Mouse (Mus musculus): ENCODE results near the gene Zfp93. TPM values are rescaled to one million over a fixed set of nuclear protein-coding genes. Genes with fewer than 3 reads are reported as not detected.

Gene Zfp93
- polyA plus RNA-seq, 1 experiment from 2014 or later = 9.1 TPM

- Histone ChIP-seq H3K27ac (no peak overlapping the region), H3K4me3 (no peak overlapping the region), H3K9me3 (0 out of 2 replicates have a peak, but pooled peaks cover 4% of the 10 kb centered on the region), H3K36me3 (peaks cover 77% of the 10 kb centered on the region), H3K27me3 (no peaks in the 10 kb centered on the region), H3K9ac (no peak overlapping the region), H3K4me1 (peaks cover 14% of the 10 kb centered on the region), H3K4me2 (no peak overlapping the region)
- no peak for ATAC-seq (ENCODE audit: insufficient number of reproducible peaks, low FRiP score, low TSS enrichment, low read depth)
- 94% methylated on average over 4 of the region's 4 CpGs for WGBS
Observed at GRCm38 (mm10) chr7:24294763-24295162, 24.5 kb downstream of the Zfp93 start.

GRCm38 (mm10) chr7:24295376-24295775, 25.2 kb downstream of the Zfp93 start:
- Histone ChIP-seq H3K4me1 (peaks cover 19% of the 10 kb centered on the region), H3K27me3 (no peaks in the 10 kb centered on the region), H3K36me3 (peaks cover 71% of the 10 kb centered on the region), H3K4me3 (no peak overlapping the region), H3K9ac (no peak overlapping the region), H3K9me3 (0 out of 2 replicates have a peak, but pooled peaks cover 4% of the 10 kb centered on the region), H3K4me2 (no peak overlapping the region), H3K27ac (no peak overlapping the region)
- ATAC-seq (ENCODE audit: insufficient number of reproducible peaks, low FRiP score, low TSS enrichment, low read depth) = no peak
- WGBS = 95% methylated on average over 7 of the region's 7 CpGs

- H3K4me1 ChIP-seq = peaks cover 24% of the 10 kb centered on the region
- no peak overlapping the region for H3K4me2 ChIP-seq
- peaks cover 61% of the 10 kb centered on the region for H3K36me3 ChIP-seq
- WGBS = 92% methylated on average over 7 of the region's 7 CpGs
- 0 out of 2 replicates have a peak, but pooled peaks cover 4% of the 10 kb centered on the region for H3K9me3 ChIP-seq
- ATAC-seq (ENCODE audit: insufficient number of reproducible peaks, low FRiP score, low TSS enrichment, low read depth) = no peak
- no peak overlapping the region for H3K9ac ChIP-seq
- no peaks in the 10 kb centered on the region for H3K27me3 ChIP-seq
- H3K4me3 ChIP-seq = no peak overlapping the region
- no peak overlapping the region for H3K27ac ChIP-seq
Observed at GRCm38 (mm10) chr7:24296386-24296785, 26.2 kb downstream of the Zfp93 start.

- peaks cover 24% of the 10 kb centered on the region for H3K4me1 ChIP-seq
- peaks cover 58% of the 10 kb centered on the region for H3K36me3 ChIP-seq
- no peak overlapping the region for H3K9ac ChIP-seq
- H3K4me2 ChIP-seq = peak overlapping the region; percentile 83
- no peak for ATAC-seq (ENCODE audit: insufficient number of reproducible peaks, low FRiP score, low TSS enrichment, low read depth)
- 90% methylated on average over 15 of the region's 15 CpGs for WGBS
- peak overlapping the region; percentile 71; the same call in 1 of the 2 replicates for H3K4me3 ChIP-seq
- no peaks in the 10 kb centered on the region for H3K27me3 ChIP-seq
- no peak overlapping the region for H3K27ac ChIP-seq
- no peaks in the 10 kb centered on the region for H3K9me3 ChIP-seq
Observed at GRCm38 (mm10) chr7:24297361-24298095, 27.3 kb downstream of the Zfp93 start.

- H3K9me3 ChIP-seq = no peaks in the 10 kb centered on the region
- peaks cover 24% of the 10 kb centered on the region for H3K4me1 ChIP-seq
- H3K4me3 ChIP-seq = peak overlapping the region; percentile 71
- no peaks in the 10 kb centered on the region for H3K27me3 ChIP-seq
- H3K36me3 ChIP-seq = peaks cover 58% of the 10 kb centered on the region
- H3K9ac ChIP-seq = peak overlapping the region; percentile 58
- H3K27ac ChIP-seq = peak overlapping the region; percentile 97
- no peak for ATAC-seq (ENCODE audit: insufficient number of reproducible peaks, low FRiP score, low TSS enrichment, low read depth)
- WGBS = 3% methylated on average over 12 of the region's 12 CpGs
- H3K4me2 ChIP-seq = peak overlapping the region; percentile 83
Observed at GRCm38 (mm10) chr7:24298635-24298972, 28.4 kb downstream of the Zfp93 start.

- Histone ChIP-seq H3K27me3 (no peaks in the 10 kb centered on the region), H3K9ac (peak overlapping the region; percentile 58), H3K36me3 (peaks cover 53% of the 10 kb centered on the region), H3K9me3 (no peaks in the 10 kb centered on the region), H3K4me1 (peaks cover 24% of the 10 kb centered on the region), H3K27ac (peak overlapping the region; percentile 97), H3K4me2 (peak overlapping the region; percentile 83), H3K4me3 (peak overlapping the region; percentile 71)
- under 1% methylated on average over 41 of the region's 47 CpGs for WGBS
- peak; percentile 89 for ATAC-seq (ENCODE audit: insufficient number of reproducible peaks, low FRiP score, low TSS enrichment, low read depth)
Observed at GRCm38 (mm10) chr7:24298973-24299708, 28.9 kb downstream of the Zfp93 start.

- Histone ChIP-seq H3K4me2 (peak overlapping the region; percentile 83), H3K4me1 (peaks cover 24% of the 10 kb centered on the region), H3K36me3 (peaks cover 45% of the 10 kb centered on the region), H3K27ac (peak overlapping the region; percentile 97), H3K9ac (peak overlapping the region; percentile 37), H3K27me3 (no peaks in the 10 kb centered on the region), H3K9me3 (no peaks in the 10 kb centered on the region), H3K4me3 (peak overlapping the region; percentile 71)
- WGBS = under 1% methylated on average over 18 of the region's 18 CpGs
- no peak; the same call in 1 of the 2 replicates for ATAC-seq (ENCODE audit: insufficient number of reproducible peaks, low FRiP score, low TSS enrichment, low read depth)
Observed at GRCm38 (mm10) chr7:24299823-24300481, 29.7 kb downstream of the Zfp93 start.

- Histone ChIP-seq H3K4me1 (peaks cover 24% of the 10 kb centered on the region), H3K27me3 (no peaks in the 10 kb centered on the region), H3K4me2 (peak within 1 kb of the TSS; percentile 83), H3K27ac (peak within 1 kb of the TSS; percentile 97), H3K36me3 (peaks cover 39% of the 10 kb centered on the region), H3K9ac (0 out of 2 replicates have a peak within 1 kb of the TSS, but pooled peaks have one; percentile 37), H3K4me3 (peak within 1 kb of the TSS; percentile 71), H3K9me3 (no peaks in the 10 kb centered on the region)
- peak; percentile 66 for ATAC-seq (ENCODE audit: insufficient number of reproducible peaks, low FRiP score, low TSS enrichment, low read depth)
- WGBS = 2% methylated on average over 13 of the region's 13 CpGs
Observed at GRCm38 (mm10) chr7:24300771-24301282, 30.6 kb downstream of the Zfp93 start, which contains the start of gene Zfp61. Zfp61 (minus strand) TSS chr7:24301232.

GRCm38 (mm10) chr7:24315726-24316566, 45.7 kb downstream of the Zfp93 start:
- Histone ChIP-seq H3K4me3 (peak overlapping the region; percentile 61), H3K36me3 (peaks cover 15% of the 10 kb centered on the region), H3K4me2 (peak overlapping the region; percentile 80), H3K4me1 (peaks cover 7% of the 10 kb centered on the region; the same call in 1 of the 2 replicates), H3K27me3 (no peaks in the 10 kb centered on the region), H3K27ac (peak overlapping the region; percentile 62), H3K9me3 (no peaks in the 10 kb centered on the region), H3K9ac (peak overlapping the region; percentile 55)
- peak; percentile 48; the same call in 1 of the 2 replicates for ATAC-seq (ENCODE audit: insufficient number of reproducible peaks, low FRiP score, low TSS enrichment, low read depth)
- 23% methylated on average over 29 of the region's 29 CpGs for WGBS

GRCm38 (mm10) chr7:24316567-24317092, 46.4 kb downstream of the Zfp93 start, which contains the start of gene Zfp94:
Zfp94 (minus strand) TSS chr7:24316666.
- H3K4me2 ChIP-seq = peak within 1 kb of the TSS; percentile 80
- H3K9me3 ChIP-seq = no peaks in the 10 kb centered on the region
- peak within 1 kb of the TSS; percentile 61 for H3K4me3 ChIP-seq
- peak within 1 kb of the TSS; percentile 55 for H3K9ac ChIP-seq
- peaks cover 7% of the 10 kb centered on the region; the same call in 1 of the 2 replicates for H3K4me1 ChIP-seq
- WGBS = under 1% methylated on average over 33 of the region's 33 CpGs
- ATAC-seq (ENCODE audit: insufficient number of reproducible peaks, low FRiP score, low TSS enrichment, low read depth) = peak; percentile 94
- H3K27me3 ChIP-seq = no peaks in the 10 kb centered on the region
- H3K36me3 ChIP-seq = peaks cover 9% of the 10 kb centered on the region
- H3K27ac ChIP-seq = peak within 1 kb of the TSS; percentile 93
